Mouse (Mus musculus) heart, postnatal 36 days (tissue): Measurements from ENCODE around the gene Cdc27. TPM values are rescaled to one million over a fixed set of nuclear protein-coding genes. Genes with fewer than 3 reads are reported as not detected.
A peak's percentile ranks its signal among the peaks of the same experiment; 100 is the strongest.

Experiments used
- DNase-seq, 2 experiments: peaks; one replicate each; pipeline ENCODE4 v3.0.0; 2021 to 2022
- intact Hi-C: fragments of 180-260 bp; cut with DNase I; formaldehyde crosslinking; loops from one replicate; pipeline ENCODE4 v1.15.1; 2025
- total RNA-seq, 2 experiments: library from RNA; stranded (reverse); gene quantifications; 2 replicates each; pipeline ENCODE4 v1.2.3; 2021

The Cdc27 gene
- 10 to 100 TPM; 27.2 to 31.1 TPM for total RNA-seq

DNA sequence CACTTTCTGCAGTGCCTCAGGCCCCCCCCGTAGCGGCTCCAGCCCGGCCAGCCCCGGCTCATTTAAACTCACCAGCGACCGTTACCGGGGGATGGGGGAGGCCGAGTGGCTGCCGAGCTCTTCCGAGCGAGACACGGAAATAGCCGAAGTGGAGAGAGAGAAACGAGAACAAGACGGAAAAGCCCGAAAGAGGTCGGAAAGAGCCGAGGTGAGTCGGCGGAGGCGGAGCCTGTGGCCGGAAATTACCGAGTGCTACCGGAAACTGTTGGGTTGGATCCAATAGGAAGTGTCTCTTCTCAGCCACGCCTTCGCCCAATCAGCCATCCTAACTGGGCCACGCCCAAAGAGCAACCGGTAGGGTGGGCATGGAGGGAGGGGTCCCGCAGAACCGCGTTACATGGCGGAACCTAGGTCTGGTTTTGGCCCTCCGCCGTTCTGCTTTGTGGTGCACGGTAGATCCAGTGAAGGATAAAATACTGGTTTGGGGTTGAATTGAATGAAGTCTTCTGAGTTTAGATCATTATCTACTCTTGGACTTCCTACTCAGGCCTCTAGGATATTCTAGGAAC, at the start of gene Cdc27, which contains the start of gene Myl4:
Cdc27 (minus strand) TSS at position 215 of the 569 bp plus-strand sequence.
Myl4 (plus strand) TSS at position 258 of the 569 bp plus-strand sequence.
- peak; percentile 100 for DNase-seq
- intact Hi-C loops: no loop called here

DNA sequence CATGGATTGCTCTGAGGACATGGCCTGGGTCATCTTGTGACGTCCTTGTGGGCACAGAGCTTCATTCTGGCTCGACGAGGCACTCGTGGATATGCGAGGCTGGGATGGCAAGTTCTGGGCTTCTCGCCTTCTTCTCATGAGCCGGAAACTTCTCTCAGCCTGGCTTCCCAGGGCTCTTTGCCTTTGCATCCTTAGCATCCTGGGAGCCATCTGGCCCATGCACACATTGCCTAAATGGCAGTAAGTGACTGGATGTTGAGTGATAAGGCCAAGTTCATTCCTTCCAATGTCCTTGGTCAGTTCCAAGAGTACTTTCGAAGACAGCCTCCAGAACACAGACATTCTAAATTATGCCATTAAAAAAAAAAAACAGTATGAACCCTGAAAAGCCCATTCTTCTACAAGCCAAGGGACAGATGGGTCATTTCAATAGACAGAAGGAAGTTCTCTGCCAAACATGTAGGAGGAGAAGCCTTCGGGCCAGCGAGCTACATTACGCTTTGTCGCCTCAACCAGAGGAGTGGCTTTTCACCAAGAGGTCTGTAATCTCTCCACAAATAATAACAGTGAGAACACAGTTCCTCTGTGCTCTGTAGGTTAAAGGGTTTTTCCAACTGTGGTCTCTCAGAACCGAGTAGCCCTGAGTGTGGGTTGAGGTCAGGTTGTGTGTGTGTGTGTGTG, 49.0 kb upstream of the Cdc27 start:
- intact Hi-C loops: loop anchor here (10.0 kb wide), 1 partner anchor 45 kb away; no protein-coding TSS in a partner anchor
- DNase-seq: peak in 1 of 2 experiments; percentile 27

DNA sequence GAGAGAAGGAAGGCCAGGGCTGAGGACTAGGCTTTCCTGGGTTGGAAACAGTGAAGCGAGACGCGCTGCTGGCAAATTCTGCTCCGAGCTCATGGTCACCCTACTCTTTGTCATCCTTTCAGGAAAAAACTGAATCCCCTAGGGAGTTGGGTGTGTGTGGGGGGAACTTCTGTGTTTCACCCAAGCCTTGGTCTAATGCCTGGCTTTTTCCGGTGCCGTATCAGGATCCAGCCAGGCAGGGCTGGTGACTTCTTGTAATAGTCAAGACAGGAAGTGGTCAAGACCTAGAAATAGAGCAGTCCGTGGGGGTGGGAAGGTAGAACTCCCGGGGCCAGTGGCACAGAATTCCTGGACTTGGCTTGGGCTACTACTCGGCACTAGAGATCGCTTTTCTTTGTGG, 45.9 kb upstream of the Cdc27 start:
- intact Hi-C loops: loop anchor here (10.0 kb wide), 1 partner anchor 48 kb away; no protein-coding TSS in a partner anchor
- no peak for DNase-seq

DNA sequence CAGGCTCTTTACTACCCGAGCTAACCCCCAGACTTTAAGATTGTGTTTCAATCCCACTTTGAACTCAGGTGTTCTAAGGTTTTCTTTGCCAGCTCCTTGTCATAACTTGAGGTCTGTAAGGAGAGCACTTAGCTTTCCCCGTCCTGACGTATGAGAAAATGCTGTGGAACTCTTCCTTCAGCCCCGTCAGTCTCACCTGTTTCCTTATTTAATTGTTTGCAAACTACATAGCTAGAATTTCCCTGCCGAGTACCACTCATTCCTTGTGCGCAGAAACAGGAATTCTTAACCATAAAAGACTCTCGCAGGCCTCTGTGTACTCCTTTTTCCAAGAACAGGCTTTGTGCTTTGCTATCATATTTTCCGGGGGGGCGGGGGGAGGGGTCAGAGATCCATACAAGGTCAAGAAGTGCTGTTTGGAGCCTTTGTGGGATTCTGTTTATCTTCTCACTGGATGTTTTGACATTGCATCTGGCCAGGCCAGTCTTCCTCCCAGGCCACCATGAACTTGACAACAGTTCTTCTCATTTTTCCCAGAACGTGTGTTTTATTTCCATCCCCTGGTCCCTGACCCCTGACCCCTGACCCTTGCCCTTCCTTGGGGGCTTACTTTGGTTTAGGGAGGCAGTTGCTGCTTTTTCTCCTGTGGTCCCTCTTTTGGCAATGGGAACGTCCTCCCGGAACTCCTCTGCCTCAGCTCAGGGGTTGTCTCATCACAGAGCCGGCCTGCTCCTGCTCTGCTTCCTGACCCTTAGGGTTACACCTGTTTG, 41.8 kb upstream of the Cdc27 start:
- intact Hi-C loops: loop anchor here (5.0 to 10.0 kb wide), 2 partner anchors 53 to 530 kb away; no protein-coding TSS in a partner anchor
- no peak for DNase-seq

DNA sequence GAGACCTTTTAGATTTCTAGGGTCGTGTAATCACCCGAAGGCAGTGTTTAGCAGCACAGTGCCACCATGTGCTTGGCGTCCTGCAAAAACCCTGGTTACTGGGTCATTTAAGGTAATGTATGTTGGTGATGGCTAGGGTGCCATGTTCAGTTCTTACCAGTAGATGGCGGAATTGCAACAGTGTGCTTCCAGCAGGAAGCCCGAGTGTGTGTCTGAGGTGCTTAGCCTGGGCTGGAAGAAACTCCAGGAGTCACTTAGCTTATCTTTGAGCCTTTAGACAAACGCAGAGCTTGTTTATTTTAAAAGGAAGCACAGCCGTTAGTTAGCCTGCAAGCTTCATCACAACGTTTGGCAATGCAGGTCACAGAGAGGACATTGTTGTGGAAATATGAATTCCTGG, 39.7 kb upstream of the Cdc27 start:
- peak; percentile 77 to 82 for DNase-seq
- intact Hi-C loops: loop anchor here (1.0 to 10.0 kb wide), 4 partner anchors 17 to 532 kb away; partner anchors contain the start of gene Itgb3

DNA sequence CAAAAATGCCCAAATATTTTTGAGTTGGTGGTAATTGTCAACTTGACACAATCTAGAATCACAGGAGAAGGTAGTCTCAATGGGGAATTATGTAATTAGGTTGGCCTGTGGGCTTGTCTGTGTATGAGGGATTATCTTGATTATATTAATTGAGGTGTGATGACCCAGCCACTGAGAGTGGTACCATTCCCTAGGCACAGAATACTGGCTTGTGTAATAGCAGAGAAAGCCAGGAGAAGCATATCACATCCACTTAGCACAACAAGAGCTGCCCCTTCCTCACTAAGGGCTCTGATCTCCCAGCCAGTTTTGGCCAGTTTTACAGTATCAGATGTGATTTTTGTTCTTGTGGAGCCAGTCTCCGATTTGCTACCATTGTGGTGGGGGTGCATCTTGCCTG, 39.1 kb upstream of the Cdc27 start:
- no peak for DNase-seq
- intact Hi-C loops: no loop called here

DNA sequence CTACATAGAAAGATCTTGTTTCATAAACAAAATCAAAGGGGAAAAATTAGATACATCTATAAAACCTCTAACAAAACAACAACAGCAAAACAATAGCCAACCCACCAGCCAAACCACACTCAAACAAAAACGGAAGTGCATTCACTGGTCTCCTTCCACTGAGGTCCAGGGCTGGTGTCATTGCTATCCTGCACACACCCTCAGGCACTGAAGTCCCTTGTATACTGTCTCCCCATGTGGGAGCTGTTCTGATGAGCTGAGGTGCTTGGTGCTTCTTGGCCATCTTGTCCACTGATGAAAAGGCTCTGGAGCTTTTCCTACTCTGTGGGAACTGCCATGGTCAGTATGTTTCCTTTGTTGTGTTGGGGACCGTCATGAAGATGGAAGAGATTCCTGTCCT, 38.1 kb upstream of the Cdc27 start:
- intact Hi-C loops: no loop called here
- no peak for DNase-seq

DNA sequence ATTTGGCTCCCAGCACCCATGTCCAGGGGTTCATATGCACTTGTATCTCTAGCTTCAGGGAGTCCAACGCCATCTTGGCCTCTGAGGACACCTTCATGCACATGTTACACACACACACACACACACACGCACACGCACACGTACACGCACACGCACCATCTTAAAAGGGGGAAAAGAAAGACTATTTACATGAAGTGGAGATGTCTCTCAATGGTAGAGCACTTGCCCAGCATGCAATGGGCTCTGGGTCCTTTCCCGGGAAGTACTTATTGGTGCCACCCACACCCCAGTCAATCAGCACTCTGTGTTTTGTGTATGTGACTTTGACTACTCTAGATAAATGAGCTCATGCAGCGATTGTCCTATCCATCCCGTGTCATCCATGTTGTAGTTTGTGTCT, 37.5 kb upstream of the Cdc27 start:
- DNase-seq: no peak
- intact Hi-C loops: no loop called here

DNA sequence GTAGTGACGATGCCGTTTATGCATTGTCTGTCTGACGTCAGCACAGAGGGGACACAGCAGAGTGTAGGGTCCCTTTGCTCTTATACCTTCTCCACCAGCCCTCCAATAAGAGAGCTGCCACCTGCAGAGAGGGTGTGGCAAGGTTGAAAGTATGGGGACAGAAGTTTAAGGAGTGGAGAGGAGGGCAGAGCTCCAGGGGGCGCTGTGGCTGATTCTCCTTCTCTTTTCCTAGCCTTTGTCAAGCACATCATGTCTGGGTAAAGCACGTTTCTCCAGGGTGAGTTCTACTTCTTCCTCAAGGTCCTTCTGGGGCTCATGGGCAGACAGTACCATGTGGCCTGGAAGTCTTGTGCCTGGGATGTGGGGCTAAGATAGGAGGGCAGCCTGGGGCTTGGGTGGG, 35.1 kb upstream of the Cdc27 start:
- DNase-seq: no peak
- intact Hi-C loops: no loop called here

DNA sequence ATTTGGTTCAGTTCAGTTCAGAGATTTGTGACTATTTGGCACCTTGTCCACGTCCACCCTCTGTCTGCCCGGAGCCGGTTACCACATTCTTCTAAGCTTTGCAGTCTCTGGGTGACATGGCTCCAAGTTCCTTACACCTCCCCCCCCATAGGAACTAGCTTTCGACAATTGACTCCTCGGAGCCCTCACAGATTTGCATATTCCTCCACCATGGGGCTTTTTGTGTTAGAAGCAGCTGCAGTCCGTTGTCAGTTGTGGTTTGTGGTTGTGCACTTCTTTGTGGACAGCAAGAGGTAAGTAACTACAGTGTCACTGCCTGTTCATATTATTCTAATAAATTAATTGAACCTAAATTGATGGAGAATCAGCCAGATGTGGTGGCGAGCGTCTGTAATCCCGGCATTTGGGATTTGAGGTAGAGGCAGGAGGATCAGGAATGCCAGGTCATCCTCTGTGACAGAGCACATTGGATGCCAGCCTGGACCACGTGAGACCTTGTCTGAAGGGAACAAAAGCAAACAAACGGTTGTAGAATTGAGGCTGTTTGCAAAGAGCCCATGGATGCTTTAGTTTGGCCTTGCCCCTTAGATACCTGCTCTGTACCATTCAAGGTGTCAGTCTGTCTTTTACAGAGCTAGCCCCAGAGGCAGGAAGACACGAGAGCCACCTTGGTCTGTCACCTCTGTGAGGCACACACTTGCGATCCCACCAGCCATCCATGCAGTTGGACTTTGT, 32.4 kb upstream of the Cdc27 start:
- intact Hi-C loops: no loop called here
- no peak for DNase-seq

DNA sequence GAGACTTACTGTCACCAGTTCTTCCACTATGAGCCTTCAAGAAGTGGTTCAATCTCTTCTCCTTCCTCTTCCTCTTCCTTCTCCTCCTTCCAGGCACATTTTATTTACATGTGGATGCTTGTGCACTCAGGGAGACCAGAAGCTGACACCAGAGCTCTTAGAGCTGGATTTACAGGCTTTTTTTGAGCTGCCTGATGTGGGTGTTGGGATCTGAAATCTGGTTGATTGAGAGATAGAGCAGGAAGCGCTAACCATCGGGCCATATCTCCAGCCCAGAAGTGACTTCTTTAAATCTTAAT, 31.8 kb upstream of the Cdc27 start:
- intact Hi-C loops: no loop called here
- no peak for DNase-seq

DNA sequence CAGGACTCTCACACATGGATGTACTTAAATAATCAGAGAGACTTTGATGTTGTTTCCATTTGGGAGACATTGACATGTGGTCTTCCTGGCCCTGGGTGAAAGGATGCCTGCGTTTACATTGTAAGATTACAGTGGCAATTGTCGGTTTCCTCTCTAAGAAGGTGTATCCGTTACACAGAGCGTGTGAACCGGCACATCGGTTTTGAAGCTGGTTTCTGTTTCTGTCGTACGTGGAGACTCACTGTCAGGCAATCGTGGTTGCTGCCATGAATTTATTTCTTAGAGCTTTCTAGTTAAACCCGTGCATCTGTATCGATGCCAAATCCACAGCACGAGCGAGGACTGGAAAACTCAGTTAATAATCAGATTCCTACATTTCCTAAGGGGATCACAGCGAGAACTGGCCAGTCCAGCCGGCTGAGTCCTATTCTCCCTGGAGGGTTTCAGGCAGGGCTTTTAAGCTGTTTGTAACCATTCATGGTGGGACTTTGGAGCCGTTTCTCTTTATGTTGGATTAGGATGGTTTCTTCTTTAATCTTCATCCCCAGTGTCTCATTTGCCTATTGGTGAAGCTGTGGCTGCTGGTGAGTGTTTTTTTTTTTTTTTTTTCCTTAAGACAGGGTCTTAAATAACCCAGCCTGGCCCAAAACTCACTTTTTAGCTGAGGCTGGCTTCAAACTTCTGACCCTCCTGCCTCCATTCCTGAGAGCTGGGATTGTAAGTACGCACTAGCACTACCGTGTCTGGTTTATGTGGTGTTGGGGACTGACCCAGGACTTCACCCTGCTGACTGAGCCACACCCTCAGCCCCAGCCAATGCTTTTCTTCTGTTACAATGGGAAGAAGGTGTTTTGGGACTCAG, 31.3 kb upstream of the Cdc27 start:
- intact Hi-C loops: no loop called here
- DNase-seq: peak in 1 of 2 experiments; percentile 18

DNA sequence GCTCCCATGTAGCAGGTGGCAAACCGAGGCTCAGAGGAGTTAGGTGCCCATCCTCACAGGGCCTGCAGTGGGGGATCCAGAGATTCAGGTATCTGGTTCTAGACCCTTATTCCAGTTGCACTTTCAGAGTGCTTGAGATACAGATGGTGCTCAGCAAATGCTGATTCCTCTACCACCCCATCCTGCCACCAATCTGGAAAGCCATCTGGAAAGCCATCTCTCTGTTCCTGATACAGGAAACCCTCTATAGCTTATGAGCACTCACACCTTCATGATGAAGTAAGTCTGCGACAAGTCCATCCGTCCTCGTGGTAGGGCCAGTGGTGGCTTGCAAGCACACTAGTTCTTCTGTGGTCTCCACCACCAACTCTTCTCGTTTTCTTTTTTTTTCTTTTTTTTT, 30.2 kb upstream of the Cdc27 start:
- DNase-seq: no peak
- intact Hi-C loops: no loop called here

DNA sequence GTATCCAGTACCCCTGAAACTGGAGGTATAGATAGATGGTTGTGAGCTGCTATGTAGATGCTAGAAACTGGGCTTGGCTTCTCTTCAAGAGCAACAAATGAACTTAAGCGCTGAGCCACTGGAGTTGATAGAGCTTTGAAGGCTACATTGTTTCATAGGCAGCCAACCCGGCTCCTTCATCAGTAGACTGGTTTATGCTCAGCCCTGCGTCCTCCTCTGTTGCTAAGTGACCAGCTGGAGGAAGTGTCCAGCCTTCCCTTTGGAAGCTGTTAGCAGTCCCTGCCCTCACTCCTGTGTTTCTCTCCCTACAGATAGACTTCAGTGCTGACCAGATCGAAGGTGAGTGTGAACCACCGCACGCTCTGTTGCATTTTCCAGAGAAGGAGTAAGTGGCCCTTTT, 29.7 kb upstream of the Cdc27 start:
- DNase-seq: no peak
- intact Hi-C loops: no loop called here

DNA sequence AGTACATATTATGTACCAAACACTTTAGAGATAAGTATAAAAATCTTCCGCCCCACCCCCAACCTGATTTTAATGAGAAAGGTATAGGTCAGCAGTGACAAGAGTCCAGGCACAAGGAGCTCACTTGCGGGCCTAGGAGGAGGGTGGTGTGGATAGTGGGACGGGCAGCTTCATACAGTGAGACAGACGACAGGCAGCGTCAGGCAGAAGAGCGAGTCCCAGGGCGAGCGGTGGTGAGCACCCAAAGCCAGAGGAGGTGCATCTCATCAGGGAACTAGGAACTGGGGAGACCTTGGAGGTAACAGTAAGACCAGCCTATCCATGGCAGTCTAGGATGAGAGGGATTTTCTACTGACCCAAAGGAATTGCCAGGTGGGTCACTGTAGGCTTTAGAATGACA, 29.2 kb upstream of the Cdc27 start:
- DNase-seq: no peak
- intact Hi-C loops: no loop called here

DNA sequence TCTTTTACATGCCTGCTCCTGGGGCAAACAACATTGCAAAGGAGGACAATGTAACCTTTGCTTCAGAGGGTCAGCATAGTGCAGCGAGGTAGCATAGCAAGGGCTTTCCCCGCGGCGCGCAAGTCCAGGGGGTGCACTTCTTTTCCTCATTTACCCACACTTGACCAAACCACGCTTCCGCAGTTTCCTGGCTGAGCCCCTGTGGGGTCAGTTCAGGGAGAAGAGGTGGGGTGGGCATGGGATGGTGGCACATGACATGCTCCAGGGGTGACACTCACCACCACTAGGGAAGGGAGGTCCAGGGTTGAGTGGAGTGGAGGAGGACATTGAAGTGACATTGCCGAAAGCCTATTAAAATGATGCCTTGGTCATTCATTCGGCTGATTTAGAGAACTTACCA, 28.7 kb upstream of the Cdc27 start:
- no peak for DNase-seq
- intact Hi-C loops: no loop called here

DNA sequence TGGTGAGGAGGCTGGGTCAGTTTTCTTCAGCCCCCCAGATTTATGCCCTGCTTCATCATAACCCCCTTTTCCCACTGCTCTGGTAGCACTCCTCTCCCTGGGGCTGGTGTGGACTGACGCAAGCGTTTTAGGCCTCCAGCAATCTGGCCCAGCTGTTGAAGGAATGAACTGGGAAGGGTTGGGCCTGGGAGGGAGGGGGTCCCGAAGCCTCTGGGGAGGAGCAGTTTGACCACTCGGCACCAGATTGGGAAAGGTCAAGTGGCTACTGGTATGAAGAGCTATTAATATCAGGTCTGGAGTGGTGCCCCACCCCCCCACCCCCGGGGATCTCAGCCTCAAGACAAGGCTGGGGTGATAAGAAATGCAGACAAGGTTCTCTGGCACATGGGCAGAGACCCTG, 27.7 kb upstream of the Cdc27 start:
- intact Hi-C loops: no loop called here
- no peak for DNase-seq

DNA sequence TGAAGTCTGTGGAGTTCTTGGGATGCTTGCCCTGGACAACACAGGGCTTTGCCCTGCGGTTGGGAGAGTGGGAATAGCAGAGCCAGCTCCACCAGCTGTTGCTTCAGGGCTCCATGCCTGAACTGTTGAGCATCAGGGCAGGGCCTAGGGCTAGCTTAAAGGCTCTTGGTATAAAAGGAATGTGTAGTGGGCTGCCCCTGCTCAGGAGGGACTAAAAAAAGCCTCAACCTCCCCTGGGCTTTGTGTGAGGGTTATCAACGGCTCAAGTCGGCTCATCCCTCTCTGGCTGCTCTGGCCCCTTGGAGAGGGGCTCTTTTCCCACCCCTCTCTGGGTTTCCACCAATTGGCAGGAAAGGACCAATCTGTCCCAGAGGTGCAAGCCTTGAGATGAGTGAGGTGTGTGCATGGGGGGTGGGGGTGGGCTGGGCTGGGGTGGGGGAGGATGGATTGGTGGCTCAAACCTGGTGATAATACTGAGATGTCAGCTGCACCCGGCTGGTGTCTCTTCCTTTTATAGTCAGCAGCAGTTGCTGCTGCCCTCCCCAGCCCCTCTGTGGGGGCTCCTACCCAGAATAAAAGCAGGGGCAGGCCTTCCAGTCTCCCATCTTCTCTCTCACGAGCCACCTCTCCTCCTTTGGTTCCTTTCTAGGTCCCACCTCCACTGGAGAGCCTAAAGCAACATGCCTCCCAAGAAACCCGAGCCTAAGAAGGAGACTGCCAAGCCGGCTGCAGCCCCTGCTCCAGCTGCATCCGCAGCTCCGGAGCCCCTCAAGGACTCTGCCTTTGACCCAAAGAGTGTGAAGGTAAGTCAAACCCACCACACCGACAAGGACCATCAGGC, 26.6 kb upstream of the Cdc27 start:
- intact Hi-C loops: no loop called here
- no peak for DNase-seq

DNA sequence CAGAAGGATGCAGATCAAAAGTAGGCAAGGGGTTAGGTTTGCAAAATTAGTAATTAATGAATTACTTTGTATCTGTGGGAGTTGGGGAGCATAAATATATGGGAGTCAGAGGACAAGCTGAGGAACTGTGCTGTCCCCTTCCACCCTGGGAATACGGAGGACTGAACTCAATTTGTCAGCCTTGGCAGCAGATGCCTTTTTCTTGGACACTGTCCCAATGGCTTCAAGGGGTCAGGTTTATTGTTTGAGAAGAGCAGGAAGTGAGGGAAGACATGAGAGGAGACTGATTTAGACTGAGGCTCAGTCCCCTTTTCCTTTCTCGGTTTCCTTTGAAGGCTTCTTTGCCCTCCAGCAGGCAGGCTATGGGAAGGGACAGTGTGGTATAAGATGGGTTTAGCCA, 22.1 kb upstream of the Cdc27 start:
- intact Hi-C loops: no loop called here
- no peak for DNase-seq
